Mouse (Mus musculus) midbrain, embryonic 15.5 days (tissue): ENCODE data around the gene Rfk. TPM values are rescaled to one million over a fixed set of nuclear protein-coding genes. Genes with fewer than 3 reads are reported as not detected.
A peak's percentile ranks its signal among the peaks of the same experiment; 100 is the strongest.

Experiments used
- ATAC-seq: fragments of 200-750 bp; cut with Nextera tagmentation; replicated peaks from 2 replicates; pipeline ENCODE4 v1.8.0; 2017; ENCODE audit warnings: moderate TSS enrichment
- H3K27ac ChIP-seq: fragments of 300-500 bp; sonication (generic); 2 replicates; pipeline ENCODE4 v1.5.1; 2015; ENCODE audit warnings: mild to moderate bottlenecking, inconsistent platforms
- H3K27me3 ChIP-seq: fragments of 300-500 bp; sonication (generic); replicated peaks from 2 replicates; pipeline ENCODE4 v1.6.1; 2015; ENCODE audit warnings: inconsistent platforms
- H3K36me3 ChIP-seq: fragments of 300-500 bp; sonication (generic); replicated peaks from 2 replicates; pipeline ENCODE4 v1.6.1; 2015; ENCODE audit warnings: inconsistent platforms
- H3K4me1 ChIP-seq: fragments of 300-500 bp; sonication (generic); 2 replicates; pipeline ENCODE4 v1.6.1; 2015; ENCODE audit warnings: inconsistent platforms
- H3K4me2 ChIP-seq: fragments of 300-500 bp; sonication (generic); 2 replicates; pipeline ENCODE4 v1.6.1; 2015; ENCODE audit warnings: inconsistent platforms, mild to moderate bottlenecking, moderate library complexity
- H3K4me3 ChIP-seq: fragments of 300-500 bp; sonication (generic); 2 replicates; pipeline ENCODE4 v1.5.1; 2015; ENCODE audit warnings: mild to moderate bottlenecking, inconsistent platforms
- H3K9ac ChIP-seq: fragments of 300-500 bp; sonication (generic); 2 replicates; pipeline ENCODE4 v1.6.1; 2015; ENCODE audit warnings: mild to moderate bottlenecking, inconsistent platforms
- H3K9me3 ChIP-seq: fragments of 300-500 bp; sonication (generic); 2 replicates; pipeline ENCODE4 v1.6.1; 2016; ENCODE audit warnings: inconsistent platforms
- WGBS: fragments of 180-500 bp; shearing (Covaris S2); methylation state at CpG from one replicate; pipeline ENCODE4 v1.1.7; 2015; ENCODE audit warnings: mixed read lengths; 5-methylcytosine and 5-hydroxymethylcytosine counted together
- polyA plus RNA-seq: library from polyadenylated mRNA; unstranded; fragments of >200 nt; fragmentation: Nextera tagmentation; extraction: Ambion mirVana; gene quantifications from 2 replicates; pipeline ENCODE4 v1.2.1, GENCODE M21; 2015

The Rfk gene
- 63.6 and 72.6 TPM in 2 replicates for polyA plus RNA-seq

GRCm38 (mm10) chr19:17393841-17394591 lies at the start of gene Rfk:
Gene Rfk, plus strand, starts transcription at chr19:17394043.
- Histone ChIP-seq H3K4me3 (peak within 1 kb of the TSS; percentile 65), H3K4me2 (peak within 1 kb of the TSS; percentile 65), H3K27ac (peak within 1 kb of the TSS; percentile 75), H3K9me3 (no peaks in the 10 kb centered on the region), H3K36me3 (peaks cover 4% of the 10 kb centered on the region; the same call in 1 of the 2 replicates), H3K27me3 (peaks cover 5% of the 10 kb centered on the region; the same call in 1 of the 2 replicates), H3K9ac (peak within 1 kb of the TSS; percentile 78), H3K4me1 (peaks cover 9% of the 10 kb centered on the region)
- WGBS: under 1% methylated on average over 77 of the region's 83 CpGs
- ATAC-seq: peak; percentile 98

DNA sequence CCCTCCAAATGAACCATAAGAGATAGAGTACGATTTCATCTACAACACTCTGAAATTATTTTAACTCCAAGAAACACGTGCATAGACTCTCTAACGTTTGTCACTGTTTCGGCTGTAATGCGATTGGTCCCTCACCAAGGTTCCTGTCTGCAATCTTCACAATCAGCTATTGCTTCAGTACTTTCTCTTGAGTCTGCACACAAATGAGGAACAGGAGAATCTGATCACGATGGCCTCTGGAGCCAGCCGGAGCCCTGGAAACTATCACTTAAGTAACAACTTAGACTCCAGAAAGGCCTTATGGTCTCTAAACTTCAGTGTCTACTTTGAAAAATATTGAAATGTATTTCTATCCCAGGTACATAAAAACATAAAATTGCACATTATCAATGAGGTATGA lies 49.0 kb upstream of the Rfk start:
- no peak overlapping the region for H3K9ac ChIP-seq
- WGBS: 91% methylated on average over 7 of the region's 7 CpGs
- H3K36me3 ChIP-seq: no peaks in the 10 kb centered on the region
- no peak overlapping the region for H3K27ac ChIP-seq
- no peak overlapping the region for H3K4me2 ChIP-seq
- no peak overlapping the region for H3K4me3 ChIP-seq
- no peaks in the 10 kb centered on the region for H3K9me3 ChIP-seq
- H3K27me3 ChIP-seq: no peaks in the 10 kb centered on the region
- ATAC-seq: no peak
- no peaks in the 10 kb centered on the region for H3K4me1 ChIP-seq

DNA sequence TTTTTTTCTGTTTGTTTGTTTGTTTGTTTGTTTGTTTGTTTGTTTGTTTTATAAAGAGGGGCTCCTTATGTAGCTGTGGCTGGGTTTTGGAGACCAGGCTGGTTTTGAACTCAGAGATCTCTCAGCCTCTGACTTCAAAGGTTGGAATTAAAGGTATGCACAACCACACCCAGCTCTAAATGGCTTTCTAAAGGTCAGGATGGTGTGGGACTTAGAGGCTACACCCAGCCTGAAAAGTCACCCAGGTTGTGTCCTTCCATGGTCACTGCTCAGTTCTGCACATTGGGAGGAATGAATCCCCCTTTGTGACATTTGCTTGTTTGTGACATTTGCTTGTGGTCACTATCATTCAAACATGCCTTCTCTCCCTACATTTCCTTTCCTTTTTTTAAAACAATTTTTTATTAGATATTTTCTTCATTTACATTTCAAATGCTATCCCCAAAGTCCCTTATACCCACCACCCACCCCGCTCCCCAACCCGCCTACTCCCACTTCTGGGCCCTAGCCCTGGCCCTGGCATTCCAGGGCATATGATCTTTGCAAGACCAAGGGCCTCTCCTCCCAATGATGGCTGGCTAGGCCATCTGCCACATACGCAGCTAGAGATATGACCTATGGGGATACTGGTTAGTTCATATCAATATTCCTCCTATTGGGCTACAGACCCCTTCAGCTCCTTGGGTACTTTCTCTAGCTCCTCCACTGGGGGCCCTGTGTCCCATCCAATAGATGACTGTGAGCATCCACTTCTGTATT lies 46.9 kb upstream of the Rfk start:
- H3K4me3 ChIP-seq: no peak overlapping the region
- H3K36me3 ChIP-seq: no peaks in the 10 kb centered on the region
- H3K4me1 ChIP-seq: no peaks in the 10 kb centered on the region
- WGBS: 95% methylated on average over 3 of the region's 3 CpGs
- H3K27ac ChIP-seq: no peak overlapping the region
- no peaks in the 10 kb centered on the region for H3K9me3 ChIP-seq
- no peak overlapping the region for H3K9ac ChIP-seq
- ATAC-seq: no peak
- H3K27me3 ChIP-seq: no peaks in the 10 kb centered on the region
- H3K4me2 ChIP-seq: no peak overlapping the region

DNA sequence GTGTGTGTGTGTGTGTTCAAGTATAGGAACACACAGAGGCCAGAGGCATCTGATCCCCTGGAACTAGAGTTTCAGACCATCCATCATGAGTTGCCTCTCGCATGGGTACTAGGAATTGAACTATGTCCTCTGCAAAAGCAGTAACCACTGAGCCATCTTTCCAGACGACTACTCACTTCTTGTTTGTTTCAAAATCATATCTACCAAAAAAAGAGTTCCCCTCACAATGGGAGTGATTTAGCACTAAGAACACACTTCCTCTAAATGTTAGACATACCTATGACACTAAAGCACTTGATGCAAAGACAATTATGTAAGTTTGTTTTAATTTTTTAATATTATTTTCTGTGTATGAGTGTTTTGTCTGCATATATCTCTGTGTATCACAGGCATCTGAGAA lies 46.0 kb upstream of the Rfk start:
- Histone ChIP-seq H3K4me3 (no peak overlapping the region), H3K4me1 (no peaks in the 10 kb centered on the region), H3K9ac (no peak overlapping the region), H3K4me2 (no peak overlapping the region), H3K36me3 (no peaks in the 10 kb centered on the region), H3K27ac (no peak overlapping the region), H3K27me3 (no peaks in the 10 kb centered on the region), H3K9me3 (no peaks in the 10 kb centered on the region)
- WGBS: 98% methylated on average over 2 of the region's 2 CpGs
- ATAC-seq: no peak

- Histone ChIP-seq H3K4me2 (no peak overlapping the region), H3K9ac (no peak overlapping the region), H3K36me3 (no peaks in the 10 kb centered on the region), H3K27me3 (peaks cover 21% of the 10 kb centered on the region), H3K27ac (no peak overlapping the region), H3K4me1 (peaks cover 8% of the 10 kb centered on the region), H3K4me3 (no peak overlapping the region), H3K9me3 (no peaks in the 10 kb centered on the region)
- WGBS: 75% methylated on average over 8 of the region's 8 CpGs
- no peak for ATAC-seq
Observed at GRCm38 (mm10) chr19:17353727-17354126, 40.1 kb upstream of the Rfk start.

GRCm38 (mm10) chr19:17354362-17354761 lies 39.5 kb upstream of the Rfk start:
- H3K27me3 ChIP-seq: peaks cover 21% of the 10 kb centered on the region
- H3K4me3 ChIP-seq: no peak overlapping the region
- 88% methylated on average over 4 of the region's 4 CpGs for WGBS
- H3K4me2 ChIP-seq: no peak overlapping the region
- H3K4me1 ChIP-seq: peaks cover 8% of the 10 kb centered on the region
- H3K27ac ChIP-seq: no peak overlapping the region
- no peak for ATAC-seq
- H3K9ac ChIP-seq: no peak overlapping the region
- H3K9me3 ChIP-seq: no peaks in the 10 kb centered on the region
- H3K36me3 ChIP-seq: no peaks in the 10 kb centered on the region

DNA sequence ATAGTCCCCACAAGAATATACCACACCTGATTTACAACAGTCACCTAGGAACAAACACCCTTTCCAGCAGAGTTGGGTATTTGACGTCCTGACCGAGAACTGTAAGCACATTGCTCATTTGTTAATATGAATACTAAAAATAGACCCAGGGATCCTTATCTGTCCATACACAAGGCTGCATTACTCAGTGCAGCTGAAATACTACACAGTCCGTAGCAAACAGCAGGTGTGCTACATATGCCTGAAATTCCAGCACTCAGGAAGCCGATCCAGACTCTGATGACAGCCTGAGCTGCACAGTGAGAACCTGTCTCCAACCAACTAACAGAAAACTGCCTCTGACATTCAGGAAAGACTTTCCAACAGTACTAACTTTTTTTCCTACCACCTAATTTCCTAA lies 39.0 kb upstream of the Rfk start:
- 71% methylated on average over 4 of the region's 4 CpGs for WGBS
- H3K27me3 ChIP-seq: peaks cover 21% of the 10 kb centered on the region

DNA sequence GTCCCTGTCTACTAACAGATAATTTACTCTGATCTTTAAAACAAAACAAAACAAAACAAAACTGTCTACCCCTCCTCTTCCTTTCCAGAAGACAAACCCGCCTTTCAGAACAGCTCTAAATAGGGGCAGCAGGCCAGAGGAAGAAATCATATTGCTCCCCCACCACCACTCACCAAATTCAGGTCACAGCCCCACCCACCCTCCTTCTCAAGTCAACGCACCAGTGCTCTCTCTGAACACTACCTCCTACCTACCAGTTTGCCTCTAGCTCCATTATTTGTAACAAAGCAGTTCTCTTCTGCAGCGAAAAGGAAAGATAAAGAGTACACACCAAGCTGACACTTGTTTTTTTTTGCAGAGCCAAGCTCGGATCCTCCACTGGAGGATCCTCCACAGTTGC lies 38.5 kb upstream of the Rfk start:
- H3K4me3 ChIP-seq: no peak overlapping the region
- peaks cover 21% of the 10 kb centered on the region for H3K27me3 ChIP-seq
- no peak overlapping the region for H3K27ac ChIP-seq
- no peaks in the 10 kb centered on the region for H3K36me3 ChIP-seq
- H3K9ac ChIP-seq: no peak overlapping the region
- ATAC-seq: no peak
- H3K9me3 ChIP-seq: no peaks in the 10 kb centered on the region
- 29% methylated on average over 4 of the region's 4 CpGs for WGBS
- no peak overlapping the region; the same call in 1 of the 2 replicates for H3K4me2 ChIP-seq
- H3K4me1 ChIP-seq: peaks cover 8% of the 10 kb centered on the region

More for the DNA sequence above, 39.0 kb upstream of the Rfk start:
- Histone ChIP-seq H3K4me1 (peaks cover 8% of the 10 kb centered on the region), H3K4me3 (no peak overlapping the region), H3K9me3 (no peaks in the 10 kb centered on the region), H3K27ac (no peak overlapping the region), H3K4me2 (no peak overlapping the region), H3K9ac (no peak overlapping the region), H3K36me3 (no peaks in the 10 kb centered on the region)
- no peak for ATAC-seq

- no peaks in the 10 kb centered on the region for H3K36me3 ChIP-seq
- 0 out of 2 replicates have a peak, but pooled peaks have one; percentile 56 for ATAC-seq
- WGBS: 2% methylated on average over 50 of the region's 50 CpGs
- peaks cover 8% of the 10 kb centered on the region for H3K4me1 ChIP-seq
- H3K9me3 ChIP-seq: no peaks in the 10 kb centered on the region
- peak overlapping the region; percentile 67 for H3K4me2 ChIP-seq
- H3K9ac ChIP-seq: no peak overlapping the region; the same call in 1 of the 2 replicates
- peaks cover 21% of the 10 kb centered on the region for H3K27me3 ChIP-seq
- H3K4me3 ChIP-seq: peak overlapping the region; percentile 37
- no peak overlapping the region for H3K27ac ChIP-seq
Observed at GRCm38 (mm10) chr19:17355950-17356867, 37.6 kb upstream of the Rfk start.

DNA sequence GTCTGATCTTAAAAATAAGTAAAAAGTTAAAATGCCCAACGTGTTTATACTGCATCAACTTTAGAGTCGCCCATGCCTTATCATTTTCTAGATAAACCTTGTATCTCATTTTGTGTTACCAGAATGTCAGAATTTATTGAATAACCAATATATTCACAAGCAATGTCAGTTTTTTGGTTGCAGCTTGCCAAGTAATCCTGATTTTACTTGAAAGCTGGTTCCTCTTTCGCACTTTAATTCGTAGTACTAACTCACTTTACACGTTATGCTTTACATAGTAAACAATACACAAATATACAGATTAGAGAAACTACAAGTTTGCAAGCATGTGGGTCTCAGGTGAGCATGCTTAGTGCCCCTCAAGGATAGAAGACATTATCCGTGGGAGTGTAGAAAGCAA lies 36.9 kb upstream of the Rfk start:
- WGBS: 78% methylated on average over 6 of the region's 6 CpGs
- no peak overlapping the region for H3K4me3 ChIP-seq
- no peaks in the 10 kb centered on the region for H3K36me3 ChIP-seq
- no peak overlapping the region for H3K27ac ChIP-seq
- H3K9me3 ChIP-seq: no peaks in the 10 kb centered on the region
- H3K4me1 ChIP-seq: peaks cover 8% of the 10 kb centered on the region
- peak overlapping the region; percentile 67; the same call in 1 of the 2 replicates for H3K4me2 ChIP-seq
- peaks cover 21% of the 10 kb centered on the region for H3K27me3 ChIP-seq
- no peak overlapping the region for H3K9ac ChIP-seq
- no peak for ATAC-seq

GRCm38 (mm10) chr19:17357391-17357790 lies 36.5 kb upstream of the Rfk start:
- no peak overlapping the region for H3K4me3 ChIP-seq
- H3K36me3 ChIP-seq: no peaks in the 10 kb centered on the region
- H3K4me2 ChIP-seq: no peak overlapping the region
- H3K27me3 ChIP-seq: peaks cover 21% of the 10 kb centered on the region
- no peak for ATAC-seq
- no peak overlapping the region for H3K27ac ChIP-seq
- WGBS: 56% methylated on average over 3 of the region's 3 CpGs
- H3K4me1 ChIP-seq: peaks cover 8% of the 10 kb centered on the region
- H3K9me3 ChIP-seq: no peaks in the 10 kb centered on the region
- H3K9ac ChIP-seq: no peak overlapping the region
